Mouse (Mus musculus) hindbrain, postnatal 0 days (tissue): ENCODE results near the gene Pigc. TPM values are rescaled to one million over a fixed set of nuclear protein-coding genes. Genes with fewer than 3 reads are reported as not detected.
A peak's percentile ranks its signal among the peaks of the same experiment; 100 is the strongest.

Experiments
- ATAC-seq: fragments of 200-750 bp; cut with Nextera tagmentation; 2 replicates; pipeline ENCODE4 v1.8.0; 2017; ENCODE audit warnings: mild to moderate bottlenecking, moderate TSS enrichment, moderate library complexity
- DNase-seq: peaks from one replicate; pipeline ENCODE4 v3.0.0-alpha.2; 2015; ENCODE audit warnings: low spot score
- H3K27ac ChIP-seq: fragments of 300-500 bp; sonication (generic); 2 replicates; pipeline ENCODE4 v1.5.1; 2014; ENCODE audit warnings: mild to moderate bottlenecking
- H3K27me3 ChIP-seq: fragments of 300-500 bp; sonication (generic); 2 replicates; pipeline ENCODE4 v1.6.1; 2014; ENCODE audit warnings: low read length, mixed read lengths; ENCODE audit not compliant: insufficient read depth
- H3K36me3 ChIP-seq: fragments of 300-500 bp; sonication (generic); 2 replicates; pipeline ENCODE4 v1.6.1; 2014; ENCODE audit warnings: low read length, mixed read lengths; ENCODE audit not compliant: insufficient read depth
- H3K4me1 ChIP-seq: fragments of 300-500 bp; sonication (generic); 2 replicates; pipeline ENCODE4 v1.6.1; 2014; ENCODE audit warnings: antibody characterized with exemption, low read length, mixed read lengths; ENCODE audit not compliant: insufficient read depth
- H3K4me2 ChIP-seq: fragments of 300-500 bp; sonication (generic); 2 replicates; pipeline ENCODE4 v1.6.1; 2014; ENCODE audit warnings: low read depth, mild to moderate bottlenecking, low read length, moderate library complexity, mixed read lengths
- H3K4me3 ChIP-seq: fragments of 300-500 bp; sonication (generic); 2 replicates; pipeline ENCODE4 v1.5.1; 2014; ENCODE audit warnings: low read length
- H3K9ac ChIP-seq: fragments of 300-500 bp; sonication (generic); replicated peaks from 2 replicates; pipeline ENCODE4 v1.6.1; 2014; ENCODE audit warnings: mild to moderate bottlenecking, low read length, moderate library complexity, mixed read lengths
- H3K9me3 ChIP-seq: fragments of 300-500 bp; sonication (generic); 2 replicates; pipeline ENCODE4 v1.6.1; 2016; ENCODE audit warnings: low read length, mixed read lengths
- CTCF ChIP-seq: IDR thresholded peaks from 2 replicates; pipeline ENCODE4 v1.5.1; 2016; ENCODE audit warnings: antibody characterized with exemption, control low read depth, low read depth
- WGBS: fragments of 180-500 bp; shearing (Covaris S2); extraction: QIAGEN DNeasy Blood & Tissue Kit; methylation state at CpG from one replicate; pipeline ENCODE4 v1.1.7; 2014; 5-methylcytosine and 5-hydroxymethylcytosine counted together
- polyA plus RNA-seq: library from polyadenylated mRNA; unstranded; fragments of >200 nt; fragmentation: Nextera tagmentation; extraction: Ambion mirVana; gene quantifications from 2 replicates; pipeline ENCODE4 v1.2.1, GENCODE M21; 2015
- total RNA-seq: library from RNA; depleted of rRNA; stranded (reverse); fragments of >200 nt; gene quantifications from 2 replicates; pipeline ENCODE4 v1.2.3, GENCODE M21; 2014

The Pigc gene
- total and polyA plus RNA-seq, 2 experiments from 2014 or later, result 12.6 to 24.1 TPM

DNA sequence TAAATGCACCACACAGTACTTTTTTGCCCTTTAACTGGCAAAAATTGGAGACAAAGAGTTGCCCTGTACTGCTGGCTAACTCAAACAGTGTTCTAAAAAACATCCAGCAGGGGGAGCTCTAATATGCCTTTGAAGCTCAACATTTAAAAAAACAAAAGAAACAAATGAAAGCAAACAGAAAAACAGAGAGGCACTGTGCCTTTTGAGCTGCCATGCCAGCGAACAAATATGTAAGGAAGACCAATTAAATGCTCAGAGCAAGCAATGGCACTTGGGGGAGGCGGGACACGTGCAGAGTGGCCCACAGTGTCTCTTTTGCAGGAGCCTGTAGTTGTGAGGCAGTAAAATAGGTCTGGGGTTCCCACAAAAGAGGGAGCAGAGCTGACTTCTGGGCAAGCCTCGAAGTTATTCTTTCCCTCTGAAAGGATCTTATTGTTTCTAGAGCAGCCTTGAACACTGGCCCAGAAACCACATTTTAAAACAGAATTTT is 30.9 kb downstream of the Pigc start:
- Histone ChIP-seq H3K4me3 (no peak overlapping the region), H3K9ac (no peak overlapping the region), H3K27ac (peak overlapping the region; percentile 73), H3K9me3 (no peaks in the 10 kb centered on the region), H3K4me1 (no peaks in the 10 kb centered on the region), H3K27me3 (no peaks in the 10 kb centered on the region), H3K4me2 (peak overlapping the region; percentile 31; the same call in 1 of the 2 replicates), H3K36me3 (no peaks in the 10 kb centered on the region)
- ATAC-seq (peak; percentile 94), DNase-seq (peak; percentile 93)
- 4% methylated on average over 4 of the region's 4 CpGs for whole genome bisulfite sequencing
- peak; percentile 86 for TF ChIP-seq CTCF

DNA sequence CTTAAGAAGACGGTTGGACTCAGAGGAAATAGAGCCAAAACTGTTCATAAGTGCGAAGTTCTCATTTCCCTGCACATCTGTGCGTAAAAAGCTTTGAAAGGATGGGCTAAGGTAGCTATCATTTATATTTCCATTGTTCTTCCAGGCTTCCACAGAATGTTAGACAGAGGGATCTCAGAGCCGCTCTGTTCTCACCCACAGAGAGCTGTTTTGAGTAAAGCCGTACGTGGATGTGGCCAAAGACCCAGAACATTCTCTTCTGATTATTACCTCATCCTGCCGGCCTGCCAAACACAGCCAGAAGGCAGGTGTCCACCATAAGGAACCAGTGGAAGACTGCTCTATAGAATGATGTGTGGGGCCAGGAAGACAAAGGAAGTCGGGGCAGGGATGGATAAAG is 32.3 kb downstream of the Pigc start:
- no peaks in the 10 kb centered on the region for H3K27me3 ChIP-seq
- no peak overlapping the region for H3K9ac ChIP-seq
- no peak overlapping the region for H3K4me3 ChIP-seq
- no peak overlapping the region for H3K27ac ChIP-seq
- no peaks in the 10 kb centered on the region for H3K4me1 ChIP-seq
- H3K4me2 ChIP-seq, result no peak overlapping the region
- H3K9me3 ChIP-seq, result no peaks in the 10 kb centered on the region
- ATAC-seq (no peak), DNase-seq (no peak)
- WGBS, result 61% methylated on average over 8 of the region's 8 CpGs
- no peak for TF ChIP-seq CTCF
- no peaks in the 10 kb centered on the region for H3K36me3 ChIP-seq

DNA sequence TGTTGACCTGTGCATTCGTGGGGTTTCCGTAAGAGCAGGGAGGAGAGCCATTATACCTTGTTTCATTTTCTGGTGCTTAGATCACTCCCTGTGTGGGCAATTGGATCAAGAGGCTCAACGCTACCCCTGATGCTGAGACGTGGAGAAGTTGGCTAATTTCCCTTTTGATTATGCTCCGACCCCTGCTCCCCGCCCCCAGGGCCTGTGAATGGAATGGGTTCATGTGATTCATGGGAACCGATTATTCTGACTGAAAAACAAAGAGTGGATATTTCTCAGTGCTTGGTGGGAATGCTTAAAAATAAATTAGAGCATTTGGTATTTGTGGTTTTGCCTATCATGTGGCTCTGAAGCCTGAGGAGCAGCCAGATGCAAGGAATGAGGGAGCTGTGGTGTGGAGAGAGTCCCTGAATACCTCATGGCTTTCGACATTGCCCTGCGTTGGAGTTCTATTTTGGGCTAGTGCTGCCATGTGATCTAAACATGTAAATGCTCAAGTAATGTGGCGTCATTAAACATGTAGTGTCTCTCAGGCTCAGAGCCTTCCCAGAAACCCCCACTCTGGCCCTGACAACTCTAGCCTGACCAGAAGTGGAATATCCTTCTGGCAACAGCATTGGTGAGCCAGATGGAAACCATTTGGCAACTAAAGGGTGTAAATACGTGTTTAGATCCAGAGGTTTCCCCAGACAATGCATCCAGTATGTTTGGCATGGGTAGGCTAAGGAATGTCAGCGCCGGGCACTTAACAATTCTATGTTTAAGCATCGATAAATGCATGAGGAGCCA is 34.9 kb downstream of the Pigc start:
- 55% methylated on average over 14 of the region's 14 CpGs for WGBS
- no peaks in the 10 kb centered on the region for H3K27me3 ChIP-seq
- no peak for TF ChIP-seq CTCF
- no peak overlapping the region for H3K4me2 ChIP-seq
- DNase-seq (no peak), ATAC-seq (no peak)
- no peaks in the 10 kb centered on the region for H3K9me3 ChIP-seq
- no peaks in the 10 kb centered on the region; the same call in 1 of the 2 replicates for H3K36me3 ChIP-seq
- H3K9ac ChIP-seq, result no peak overlapping the region
- H3K4me3 ChIP-seq, result no peak overlapping the region
- no peaks in the 10 kb centered on the region for H3K4me1 ChIP-seq
- H3K27ac ChIP-seq, result no peak overlapping the region

DNA sequence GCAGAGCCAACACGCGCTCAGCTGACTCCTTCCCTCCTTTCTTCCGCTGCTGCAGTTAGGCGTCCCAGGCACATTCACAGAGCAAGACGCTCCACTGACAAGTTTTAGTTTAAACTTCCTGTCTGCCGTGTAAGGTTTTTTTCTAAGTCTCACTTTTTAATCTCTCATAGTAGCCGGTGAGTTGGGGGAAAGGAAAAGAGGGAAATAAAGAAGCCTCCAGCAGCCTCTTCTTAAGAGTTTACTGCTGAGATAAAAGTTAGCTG is 35.5 kb downstream of the Pigc start:
- Histone ChIP-seq H3K36me3 (no peaks in the 10 kb centered on the region; the same call in 1 of the 2 replicates), H3K9me3 (no peaks in the 10 kb centered on the region), H3K4me1 (no peaks in the 10 kb centered on the region), H3K9ac (no peak overlapping the region), H3K27ac (no peak overlapping the region; the same call in 1 of the 2 replicates), H3K27me3 (no peaks in the 10 kb centered on the region), H3K4me2 (no peak overlapping the region), H3K4me3 (no peak overlapping the region)
- ATAC-seq (no peak), DNase-seq (no peak)
- WGBS, result 39% methylated on average over 7 of the region's 7 CpGs
- TF ChIP-seq CTCF, result no peak

DNA sequence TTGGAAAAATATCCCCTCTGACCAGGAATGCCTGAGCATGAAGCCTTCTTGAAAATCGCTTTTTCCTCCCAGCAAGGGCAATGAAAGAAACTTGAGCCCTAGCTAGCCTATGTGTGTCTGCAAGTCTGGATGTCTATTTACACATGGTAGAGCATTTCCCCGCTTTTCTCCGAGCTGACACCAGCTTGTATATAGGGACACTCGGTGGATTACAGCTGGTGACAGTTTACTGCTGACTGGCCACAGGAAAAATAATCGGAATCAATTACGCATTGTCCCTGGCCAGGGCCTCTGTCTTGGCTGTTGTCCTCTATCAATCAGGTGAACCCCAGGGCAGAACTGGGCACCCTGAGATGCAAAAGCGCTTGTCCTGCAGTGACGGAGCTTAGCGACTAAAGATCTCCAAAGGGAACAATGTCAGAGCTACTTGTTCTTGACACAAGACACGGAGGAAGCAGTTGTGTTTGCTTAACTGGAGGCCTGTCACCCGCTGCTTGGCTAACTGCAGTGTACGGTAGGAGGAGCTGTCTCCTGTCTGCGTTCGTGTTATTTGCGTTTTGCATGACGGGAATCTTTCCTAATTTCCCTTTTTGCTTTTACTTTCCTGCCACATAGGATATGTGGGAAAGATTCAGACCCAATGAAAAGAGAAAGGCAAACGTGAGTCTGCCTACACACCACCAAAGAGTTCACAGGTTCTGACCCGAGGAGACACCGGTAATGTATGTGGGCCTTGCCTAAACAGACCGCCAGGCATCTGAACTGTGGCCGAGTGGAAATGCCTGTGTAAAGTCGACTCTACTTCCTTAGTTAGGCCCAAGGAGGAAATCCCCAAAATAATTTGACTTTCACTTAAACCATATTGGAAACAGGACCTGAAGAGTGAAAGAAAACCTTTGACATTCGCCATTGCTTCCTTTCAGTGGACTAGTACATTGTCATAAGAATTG is 36.1 kb downstream of the Pigc start:
- Histone ChIP-seq H3K27me3 (no peaks in the 10 kb centered on the region), H3K4me2 (no peak overlapping the region), H3K4me1 (no peaks in the 10 kb centered on the region), H3K36me3 (no peaks in the 10 kb centered on the region; the same call in 1 of the 2 replicates), H3K9ac (no peak overlapping the region), H3K27ac (peak overlapping the region; percentile 18; the same call in 1 of the 2 replicates), H3K9me3 (no peaks in the 10 kb centered on the region), H3K4me3 (no peak overlapping the region)
- peak; percentile 70 for TF ChIP-seq CTCF
- WGBS, result 39% methylated on average over 23 of the region's 23 CpGs
- peak; percentile 62 for DNase-seq
- ATAC-seq, result peak; percentile 55; the same call in 1 of the 2 replicates

DNA sequence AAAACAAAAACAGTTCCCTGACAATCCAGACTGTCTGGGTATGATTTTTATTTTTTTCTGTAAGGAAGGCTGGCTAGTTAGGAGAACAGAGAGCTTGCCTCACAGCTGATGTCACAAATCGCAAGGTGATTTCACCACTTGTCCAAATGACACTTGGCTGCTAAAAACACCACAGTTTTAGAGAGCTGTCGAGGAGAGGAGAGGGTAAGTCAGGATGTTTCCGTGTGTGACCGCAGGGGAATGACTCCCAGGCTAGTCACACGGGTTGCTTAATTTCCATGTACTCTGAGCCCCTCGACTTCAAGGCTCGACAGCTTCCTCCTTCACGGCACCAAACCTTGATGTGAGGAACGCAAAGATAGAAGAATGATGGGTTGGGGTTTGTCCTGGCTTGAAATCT is 37.1 kb downstream of the Pigc start:
- Histone ChIP-seq H3K27me3 (no peaks in the 10 kb centered on the region), H3K9me3 (no peaks in the 10 kb centered on the region), H3K36me3 (peaks cover 3% of the 10 kb centered on the region; the same call in 1 of the 2 replicates), H3K4me3 (no peak overlapping the region), H3K4me2 (no peak overlapping the region), H3K4me1 (no peaks in the 10 kb centered on the region), H3K9ac (no peak overlapping the region), H3K27ac (no peak overlapping the region)
- TF ChIP-seq CTCF, result no peak
- DNase-seq (no peak), ATAC-seq (no peak)
- 83% methylated on average over 9 of the region's 9 CpGs for WGBS
